Mouse (Mus musculus): ENCODE data around the gene Kcnip1. TPM values are rescaled to one million over a fixed set of nuclear protein-coding genes. Genes with fewer than 3 reads are reported as not detected.

The Kcnip1 gene
- polyA plus RNA-seq, 1 experiment: not detected

- H3K36me3 ChIP-seq (ENCODE audit: control insufficient read depth, insufficient read depth, low read length): no peaks in the 10 kb centered on the region
- 56% methylated on average over 2 of the region's 2 CpGs for WGBS
- H3K4me1 ChIP-seq (ENCODE audit: control insufficient read depth, insufficient read depth, insufficient read length): no peaks in the 10 kb centered on the region
- H3K27me3 ChIP-seq (ENCODE audit: control insufficient read depth, insufficient read depth, low read length): no peaks in the 10 kb centered on the region
- TF ChIP-seq CTCF (IDR thresholded peaks at IDR 0.05; ENCODE audit: extremely low read depth, insufficient read depth, insufficient read length, insufficient replicate concordance) (no peak), POLR2A (IDR thresholded peaks at IDR 0.05; ENCODE audit: low read depth, low read length) (no peak)
- H3K27ac ChIP-seq (ENCODE audit: insufficient read depth, low read length): no peak overlapping the region
- DNase-seq (ENCODE audit: low read depth in 1 of 2, low spot score in 2 of 2): no peak
- no peak overlapping the region for H3K4me3 ChIP-seq (ENCODE audit: extremely low read depth, insufficient read depth, insufficient read length)
These were observed 66.4 kb downstream of the Kcnip1 start for GRCm38 (mm10) chr11:33926551-33926950.

- H3K4me1 ChIP-seq (ENCODE audit: control insufficient read depth, insufficient read depth, insufficient read length): no peaks in the 10 kb centered on the region
- DNase-seq (ENCODE audit: low read depth in 1 of 2, low spot score in 2 of 2): no peak
- H3K27me3 ChIP-seq (ENCODE audit: control insufficient read depth, insufficient read depth, low read length): no peaks in the 10 kb centered on the region
- TF ChIP-seq POLR2A (IDR thresholded peaks at IDR 0.05; ENCODE audit: low read depth, low read length) (no peak), CTCF (IDR thresholded peaks at IDR 0.05; ENCODE audit: extremely low read depth, insufficient read depth, insufficient read length, insufficient replicate concordance) (no peak)
- no peaks in the 10 kb centered on the region for H3K36me3 ChIP-seq (ENCODE audit: control insufficient read depth, insufficient read depth, low read length)
- no peak overlapping the region for H3K27ac ChIP-seq (ENCODE audit: insufficient read depth, low read length)
- 89% methylated on average over 8 of the region's 8 CpGs for WGBS
- no peak overlapping the region for H3K4me3 ChIP-seq (ENCODE audit: extremely low read depth, insufficient read depth, insufficient read length)
These were observed 67.2 kb downstream of the Kcnip1 start for GRCm38 (mm10) chr11:33925778-33926177.

- Histone ChIP-seq H3K36me3 (ENCODE audit: control insufficient read depth, insufficient read depth, low read length) (no peaks in the 10 kb centered on the region), H3K27me3 (ENCODE audit: control insufficient read depth, insufficient read depth, low read length) (no peaks in the 10 kb centered on the region), H3K4me3 (ENCODE audit: extremely low read depth, insufficient read depth, insufficient read length) (no peak overlapping the region), H3K27ac (ENCODE audit: insufficient read depth, low read length) (no peak overlapping the region), H3K4me1 (ENCODE audit: control insufficient read depth, insufficient read depth, insufficient read length) (no peaks in the 10 kb centered on the region)
- no peak for TF ChIP-seq POLR2A (IDR thresholded peaks at IDR 0.05; ENCODE audit: low read depth, low read length)
- no peak for TF ChIP-seq CTCF (IDR thresholded peaks at IDR 0.05; ENCODE audit: extremely low read depth, insufficient read depth, insufficient read length, insufficient replicate concordance)
- WGBS: 83% methylated on average over 3 of the region's 3 CpGs
- DNase-seq (ENCODE audit: low read depth in 1 of 2, low spot score in 2 of 2): no peak
These were observed 69.9 kb downstream of the Kcnip1 start for GRCm38 (mm10) chr11:33923031-33923430.

- no peaks in the 10 kb centered on the region for H3K36me3 ChIP-seq (ENCODE audit: control insufficient read depth, insufficient read depth, low read length)
- H3K27ac ChIP-seq (ENCODE audit: insufficient read depth, low read length): no peak overlapping the region
- H3K4me1 ChIP-seq (ENCODE audit: control insufficient read depth, insufficient read depth, insufficient read length): no peaks in the 10 kb centered on the region
- H3K4me3 ChIP-seq (ENCODE audit: extremely low read depth, insufficient read depth, insufficient read length): no peak overlapping the region
- WGBS: 77% methylated on average over 13 of the region's 13 CpGs
- no peak for DNase-seq (ENCODE audit: low read depth in 1 of 2, low spot score in 2 of 2)
- H3K27me3 ChIP-seq (ENCODE audit: control insufficient read depth, insufficient read depth, low read length): no peaks in the 10 kb centered on the region
- TF ChIP-seq CTCF (IDR thresholded peaks at IDR 0.05; ENCODE audit: extremely low read depth, insufficient read depth, insufficient read length, insufficient replicate concordance): no peak
- no peak for TF ChIP-seq POLR2A (IDR thresholded peaks at IDR 0.05; ENCODE audit: low read depth, low read length)
These were observed 71.5 kb downstream of the Kcnip1 start for GRCm38 (mm10) chr11:33921451-33921850.

- TF ChIP-seq CTCF (IDR thresholded peaks at IDR 0.05; ENCODE audit: extremely low read depth, insufficient read depth, insufficient read length, insufficient replicate concordance) (no peak), POLR2A (IDR thresholded peaks at IDR 0.05; ENCODE audit: low read depth, low read length) (no peak)
- no peaks in the 10 kb centered on the region for H3K36me3 ChIP-seq (ENCODE audit: control insufficient read depth, insufficient read depth, low read length)
- no peaks in the 10 kb centered on the region for H3K4me1 ChIP-seq (ENCODE audit: control insufficient read depth, insufficient read depth, insufficient read length)
- H3K27ac ChIP-seq (ENCODE audit: insufficient read depth, low read length): no peak overlapping the region
- WGBS: 48% methylated on average over 7 of the region's 7 CpGs
- DNase-seq (ENCODE audit: low read depth in 1 of 2, low spot score in 2 of 2): no peak
- H3K4me3 ChIP-seq (ENCODE audit: extremely low read depth, insufficient read depth, insufficient read length): no peak overlapping the region
- H3K27me3 ChIP-seq (ENCODE audit: control insufficient read depth, insufficient read depth, low read length): no peaks in the 10 kb centered on the region
These were observed 73.1 kb downstream of the Kcnip1 start for GRCm38 (mm10) chr11:33919826-33920225.

GRCm38 (mm10) chr11:33918424-33918823 lies 74.5 kb downstream of the Kcnip1 start:
- Histone ChIP-seq H3K4me3 (ENCODE audit: extremely low read depth, insufficient read depth, insufficient read length) (no peak overlapping the region), H3K27me3 (ENCODE audit: control insufficient read depth, insufficient read depth, low read length) (no peaks in the 10 kb centered on the region), H3K27ac (ENCODE audit: insufficient read depth, low read length) (no peak overlapping the region), H3K36me3 (ENCODE audit: control insufficient read depth, insufficient read depth, low read length) (no peaks in the 10 kb centered on the region), H3K4me1 (ENCODE audit: control insufficient read depth, insufficient read depth, insufficient read length) (no peaks in the 10 kb centered on the region)
- no peak for DNase-seq (ENCODE audit: low read depth in 1 of 2, low spot score in 2 of 2)
- TF ChIP-seq POLR2A (IDR thresholded peaks at IDR 0.05; ENCODE audit: low read depth, low read length) (no peak), CTCF (IDR thresholded peaks at IDR 0.05; ENCODE audit: extremely low read depth, insufficient read depth, insufficient read length, insufficient replicate concordance) (no peak)
- WGBS: 68% methylated on average over 2 of the region's 2 CpGs

- WGBS: 37% methylated on average over 6 of the region's 6 CpGs
- no peak overlapping the region for H3K27ac ChIP-seq (ENCODE audit: insufficient read depth, low read length)
- H3K36me3 ChIP-seq (ENCODE audit: control insufficient read depth, insufficient read depth, low read length): no peaks in the 10 kb centered on the region
- no peaks in the 10 kb centered on the region for H3K4me1 ChIP-seq (ENCODE audit: control insufficient read depth, insufficient read depth, insufficient read length)
- H3K4me3 ChIP-seq (ENCODE audit: extremely low read depth, insufficient read depth, insufficient read length): no peak overlapping the region
- H3K27me3 ChIP-seq (ENCODE audit: control insufficient read depth, insufficient read depth, low read length): no peaks in the 10 kb centered on the region
- TF ChIP-seq CTCF (IDR thresholded peaks at IDR 0.05; ENCODE audit: extremely low read depth, insufficient read depth, insufficient read length, insufficient replicate concordance) (peak; percentile 90; the same call in 1 of the 2 replicates), POLR2A (IDR thresholded peaks at IDR 0.05; ENCODE audit: low read depth, low read length) (no peak)
- peak in 1 of 2 experiments; percentile 24 for DNase-seq (ENCODE audit: low read depth in 1 of 2, low spot score in 2 of 2)
These were observed 75.4 kb downstream of the Kcnip1 start for GRCm38 (mm10) chr11:33917574-33917973.
